Mouse (Mus musculus) liver, embryonic 14.5 days (tissue): ENCODE results near the gene Atp4a.

Experiments used
- CTCF ChIP-seq: IDR thresholded peaks from 2 replicates; pipeline ENCODE4 v1.5.1; 2016; ENCODE audit warnings: antibody characterized with exemption, low read depth, control low read depth
- EP300 ChIP-seq: IDR thresholded peaks from 2 replicates; pipeline ENCODE4 v1.6.1; 2016; ENCODE audit warnings: antibody characterized with exemption, low read depth

- TF ChIP-seq EP300 = no peak
- TF ChIP-seq CTCF = no peak
Observed at GRCm38 (mm10) chr7:30728739-30729395, 16.9 kb downstream of the Atp4a start.
